Mouse (Mus musculus): ENCODE measurements at regions not wholly inside any gene's neighbourhood (a gene's known extent, or its start where the extent isn't known, plus 50 kb on each side); places are given as distances from the start of the nearest gene placed in this dataset.

DNA sequence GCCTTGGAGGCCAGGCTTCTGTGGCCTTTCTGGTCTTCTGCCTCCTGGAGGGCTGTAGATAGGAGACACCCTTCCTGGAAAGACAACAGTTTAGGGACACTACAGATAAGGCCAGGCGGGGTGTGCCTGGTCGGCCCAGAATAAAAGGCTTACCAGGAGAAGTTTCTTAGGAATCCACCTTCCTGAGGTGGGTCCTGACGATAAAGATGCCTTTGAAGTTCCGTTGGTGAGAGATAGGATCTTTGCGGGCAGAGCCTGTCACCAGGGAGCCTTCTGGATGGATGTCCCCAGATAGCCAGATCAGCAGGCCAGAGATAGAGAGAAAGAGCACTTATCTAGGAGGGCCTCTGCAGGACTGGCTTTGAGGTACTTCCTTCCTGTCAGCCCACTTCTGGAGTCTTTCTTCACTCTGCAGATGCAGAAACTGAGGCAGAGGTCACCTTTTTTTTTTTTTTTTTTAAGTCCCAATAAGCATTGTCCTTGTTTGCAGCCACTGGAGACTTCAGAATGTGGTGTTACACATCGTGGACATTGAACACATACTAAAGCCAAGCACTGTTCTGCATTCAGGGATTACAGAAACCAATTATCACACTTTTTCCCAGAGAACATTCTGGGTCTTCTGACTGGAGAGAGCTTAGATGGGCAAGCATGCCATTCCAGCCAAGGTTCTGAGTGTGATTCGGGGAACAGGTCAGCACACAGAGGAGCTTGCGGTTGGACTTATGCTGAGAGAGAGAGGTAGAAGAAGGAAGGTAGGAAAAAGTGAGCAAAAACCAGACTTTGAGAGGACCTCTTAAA lies 1236.3 kb upstream of the A1bg start:
- no peaks in the 10 kb centered on the region for H3K36me3 ChIP-seq
- no peak overlapping the region for H3K4me3 ChIP-seq
- no peaks in the 10 kb centered on the region for H3K9me3 ChIP-seq (replicated peaks)
- no peaks in the 10 kb centered on the region for H3K4me1 ChIP-seq
- WGBS, result 70% methylated on average over 8 of the region's 8 CpGs
- no peak for DNase-seq (ENCODE audit: low spot score)
- H3K27me3 ChIP-seq (ENCODE audit: low read depth, poor library complexity, severe bottlenecking), result no peaks in the 10 kb centered on the region
- H3K27ac ChIP-seq, result no peak overlapping the region

DNA sequence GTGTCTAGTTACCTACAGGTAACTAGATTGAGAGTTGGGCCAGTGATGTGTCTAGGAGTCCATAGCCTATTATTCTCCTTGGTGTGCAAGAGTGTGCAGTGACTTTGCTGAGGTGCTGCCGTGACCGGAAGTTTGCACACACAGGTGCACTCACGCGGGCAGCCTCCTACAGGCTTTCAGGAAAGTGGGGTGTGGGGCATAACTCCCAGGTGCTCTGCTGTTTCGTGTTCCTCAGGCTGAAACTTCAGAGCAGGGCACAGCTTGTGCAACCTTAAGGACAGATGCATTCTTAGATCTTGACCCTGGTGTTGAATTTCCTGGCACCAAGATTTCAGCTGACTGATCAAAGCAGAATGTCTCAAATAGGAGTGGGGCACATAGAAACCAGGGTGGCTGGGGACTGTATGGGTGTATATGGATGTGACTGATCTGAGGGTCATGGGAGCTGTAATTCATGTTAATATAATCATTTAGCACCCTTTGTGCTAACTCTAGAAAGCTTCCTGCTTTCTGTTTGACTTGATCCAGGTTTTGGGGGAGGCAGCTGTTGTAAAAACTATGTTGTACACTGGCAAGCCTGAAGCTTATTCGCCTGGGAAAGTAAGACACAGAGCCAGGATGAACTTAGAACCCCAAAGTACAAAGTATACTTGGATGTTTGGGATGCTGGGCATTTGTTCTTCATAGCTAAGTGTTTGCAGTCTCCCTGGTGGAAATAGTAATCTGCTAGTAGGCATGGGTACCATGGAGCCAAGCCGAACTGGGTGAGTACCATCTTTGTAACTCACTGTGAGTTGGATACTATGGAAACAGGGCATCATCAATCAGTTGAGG lies 1234.6 kb upstream of the A1bg start:
- no peak for DNase-seq (ENCODE audit: low spot score)
- H3K4me1 ChIP-seq, result no peaks in the 10 kb centered on the region
- H3K4me3 ChIP-seq, result no peak overlapping the region
- 0 out of 2 replicates have a peak overlapping the region, but pooled peaks have one; percentile 26 for H3K27ac ChIP-seq
- H3K9me3 ChIP-seq (replicated peaks), result no peaks in the 10 kb centered on the region
- 93% methylated on average over 7 of the region's 7 CpGs for WGBS
- no peaks in the 10 kb centered on the region for H3K36me3 ChIP-seq
- H3K27me3 ChIP-seq (ENCODE audit: low read depth, poor library complexity, severe bottlenecking), result no peaks in the 10 kb centered on the region

GRCm38 (mm10) chr15:62153222-62153621 lies 1230.4 kb upstream of the A1bg start:
- H3K27me3 ChIP-seq (ENCODE audit: low read depth, poor library complexity, severe bottlenecking), result no peaks in the 10 kb centered on the region
- no peaks in the 10 kb centered on the region for H3K36me3 ChIP-seq
- H3K27ac ChIP-seq, result no peak overlapping the region
- no peak overlapping the region for H3K4me3 ChIP-seq
- no peaks in the 10 kb centered on the region for H3K9me3 ChIP-seq (replicated peaks)
- WGBS, result 78% methylated on average over 9 of the region's 9 CpGs
- no peaks in the 10 kb centered on the region for H3K4me1 ChIP-seq
- DNase-seq (ENCODE audit: low spot score), result no peak

DNA sequence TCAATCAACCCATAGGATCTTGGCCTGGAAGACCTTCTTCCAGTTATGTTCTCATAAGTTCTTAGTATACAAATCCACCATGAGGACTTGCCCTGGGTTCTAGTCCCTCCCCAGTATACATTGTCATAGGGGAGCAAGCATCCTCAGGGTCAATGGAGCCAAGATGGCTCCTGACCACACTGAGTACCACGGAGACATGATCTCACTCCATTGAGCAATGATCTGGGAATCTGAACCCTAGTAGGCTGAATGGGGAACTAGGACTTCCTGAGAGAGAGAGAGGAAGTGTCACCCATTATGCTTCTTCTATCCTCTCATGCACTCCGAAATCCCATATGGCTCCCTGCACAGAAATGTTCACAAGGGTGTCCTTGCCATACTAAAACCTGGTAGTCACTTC lies 1229.3 kb upstream of the A1bg start:
- Histone ChIP-seq H3K4me3 (no peak overlapping the region), H3K27ac (no peak overlapping the region), H3K9me3 (replicated peaks) (no peaks in the 10 kb centered on the region), H3K4me1 (peaks cover 8% of the 10 kb centered on the region), H3K27me3 (ENCODE audit: low read depth, poor library complexity, severe bottlenecking) (no peaks in the 10 kb centered on the region), H3K36me3 (no peaks in the 10 kb centered on the region)
- 94% methylated on average over 2 of the region's 2 CpGs for WGBS
- no peak for DNase-seq (ENCODE audit: low spot score)

- H3K27me3 ChIP-seq (ENCODE audit: low read depth, poor library complexity, severe bottlenecking), result no peaks in the 10 kb centered on the region
- WGBS, result 88% methylated on average over 3 of the region's 3 CpGs
- no peak overlapping the region for H3K27ac ChIP-seq
- no peaks in the 10 kb centered on the region for H3K36me3 ChIP-seq
- H3K4me1 ChIP-seq, result peaks cover 8% of the 10 kb centered on the region
- DNase-seq (ENCODE audit: low spot score), result no peak
- H3K9me3 ChIP-seq (replicated peaks), result no peaks in the 10 kb centered on the region
- H3K4me3 ChIP-seq, result no peak overlapping the region
Observed at GRCm38 (mm10) chr15:62151690-62152089, 1228.9 kb upstream of the A1bg start.

DNA sequence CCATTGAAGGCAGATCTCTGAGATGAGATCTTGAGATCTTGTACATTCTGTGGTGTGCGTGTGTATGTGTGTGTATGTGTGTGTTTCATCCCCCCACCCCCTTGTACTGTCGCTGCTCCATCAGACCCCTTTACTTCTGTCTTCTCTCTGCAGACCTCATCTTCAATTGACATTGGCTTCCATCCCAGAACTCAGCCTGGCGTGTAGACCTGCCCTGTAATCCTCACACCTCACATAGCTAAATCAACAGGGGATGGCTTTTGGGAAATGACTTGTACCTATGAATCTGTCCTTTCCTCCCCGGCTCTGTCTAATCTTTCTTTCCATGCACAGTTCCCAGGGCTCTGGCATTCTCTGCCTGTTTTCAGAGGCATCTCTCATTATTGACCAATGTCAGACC lies 1227.5 kb upstream of the A1bg start:
- no peaks in the 10 kb centered on the region for H3K36me3 ChIP-seq
- H3K4me1 ChIP-seq, result peaks cover 8% of the 10 kb centered on the region
- H3K9me3 ChIP-seq (replicated peaks), result no peaks in the 10 kb centered on the region
- H3K27ac ChIP-seq, result no peak overlapping the region
- no peak overlapping the region for H3K4me3 ChIP-seq
- H3K27me3 ChIP-seq (ENCODE audit: low read depth, poor library complexity, severe bottlenecking), result no peaks in the 10 kb centered on the region
- 97% methylated on average over 4 of the region's 4 CpGs for WGBS
- DNase-seq (ENCODE audit: low spot score), result no peak

- no peak overlapping the region; the same call in 1 of the 2 replicates for H3K27ac ChIP-seq
- DNase-seq (ENCODE audit: low spot score), result no peak
- H3K27me3 ChIP-seq (ENCODE audit: low read depth, poor library complexity, severe bottlenecking), result no peaks in the 10 kb centered on the region
- H3K36me3 ChIP-seq, result no peaks in the 10 kb centered on the region
- H3K9me3 ChIP-seq (replicated peaks), result no peaks in the 10 kb centered on the region
- H3K4me3 ChIP-seq, result no peak overlapping the region
- H3K4me1 ChIP-seq, result peaks cover 8% of the 10 kb centered on the region
- WGBS, result 90% methylated on average over 10 of the region's 10 CpGs
Observed at GRCm38 (mm10) chr15:62148680-62149237, 1225.9 kb upstream of the A1bg start.

DNA sequence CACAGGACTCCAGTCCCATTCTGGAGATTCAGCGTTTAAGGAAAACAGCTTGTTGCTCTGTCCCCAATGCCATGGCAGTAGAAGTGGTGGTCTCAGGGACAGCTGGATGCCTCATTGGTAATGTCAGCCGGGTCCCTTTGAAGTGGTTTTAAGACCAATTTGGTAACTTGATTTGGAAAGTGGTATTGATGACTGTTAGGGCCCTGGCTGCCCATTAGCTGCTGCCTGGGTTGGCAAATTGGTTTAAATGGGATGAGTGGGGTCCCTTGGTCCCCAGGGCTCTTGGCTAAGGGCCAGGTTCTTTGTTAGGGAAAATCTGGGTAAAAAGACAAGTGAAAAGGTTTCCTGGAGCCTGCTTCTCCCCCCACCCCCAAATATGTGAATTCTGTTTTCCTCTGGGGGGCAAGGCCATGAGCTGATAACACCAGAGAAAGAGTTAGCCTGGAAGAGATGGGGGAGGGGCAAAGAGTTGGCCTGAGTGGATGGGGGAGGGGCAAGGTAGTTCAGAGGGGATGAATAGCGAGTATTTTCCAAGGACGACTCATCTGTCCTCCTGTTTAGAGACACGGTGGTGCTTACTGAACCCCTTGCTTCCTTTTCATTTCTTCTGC lies 1224.6 kb upstream of the A1bg start:
- Histone ChIP-seq H3K36me3 (no peaks in the 10 kb centered on the region), H3K4me3 (no peak overlapping the region), H3K27me3 (ENCODE audit: low read depth, poor library complexity, severe bottlenecking) (no peaks in the 10 kb centered on the region), H3K9me3 (replicated peaks) (no peaks in the 10 kb centered on the region), H3K4me1 (peaks cover 8% of the 10 kb centered on the region), H3K27ac (peak overlapping the region; percentile 6; the same call in 1 of the 2 replicates)
- DNase-seq (ENCODE audit: low spot score), result no peak
- 28% methylated on average over 5 of the region's 5 CpGs for WGBS

DNA sequence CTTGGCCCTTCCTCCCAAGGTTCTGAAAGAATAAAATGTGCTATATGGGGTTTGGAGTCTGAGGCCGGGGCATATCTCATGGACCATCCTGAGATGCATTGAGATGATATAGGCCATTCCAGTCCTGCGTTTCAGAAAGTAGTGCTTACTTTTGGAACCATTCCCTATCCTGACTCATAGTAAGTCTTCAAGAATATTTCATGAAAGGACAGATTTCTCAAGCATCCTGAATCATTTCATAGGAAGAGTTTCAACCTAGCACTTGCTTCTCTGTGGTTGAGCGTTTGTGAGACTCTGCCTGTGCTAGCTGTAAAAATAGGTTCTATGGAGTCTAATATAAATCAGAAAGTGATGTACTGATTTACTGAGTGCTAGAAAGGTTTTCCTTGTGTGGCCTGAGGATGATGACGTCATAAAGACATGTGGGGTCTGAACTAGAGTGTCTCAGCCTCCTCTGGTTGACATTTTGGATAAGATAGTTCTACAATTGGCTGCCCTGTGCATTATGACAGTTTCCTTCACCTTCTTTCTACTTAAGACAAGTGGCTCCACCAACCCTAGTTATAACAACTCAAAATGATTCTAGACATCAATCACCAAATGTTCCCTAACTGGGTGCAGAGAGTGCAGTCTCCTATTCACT lies 1223.0 kb upstream of the A1bg start:
- no peaks in the 10 kb centered on the region for H3K36me3 ChIP-seq

DNA sequence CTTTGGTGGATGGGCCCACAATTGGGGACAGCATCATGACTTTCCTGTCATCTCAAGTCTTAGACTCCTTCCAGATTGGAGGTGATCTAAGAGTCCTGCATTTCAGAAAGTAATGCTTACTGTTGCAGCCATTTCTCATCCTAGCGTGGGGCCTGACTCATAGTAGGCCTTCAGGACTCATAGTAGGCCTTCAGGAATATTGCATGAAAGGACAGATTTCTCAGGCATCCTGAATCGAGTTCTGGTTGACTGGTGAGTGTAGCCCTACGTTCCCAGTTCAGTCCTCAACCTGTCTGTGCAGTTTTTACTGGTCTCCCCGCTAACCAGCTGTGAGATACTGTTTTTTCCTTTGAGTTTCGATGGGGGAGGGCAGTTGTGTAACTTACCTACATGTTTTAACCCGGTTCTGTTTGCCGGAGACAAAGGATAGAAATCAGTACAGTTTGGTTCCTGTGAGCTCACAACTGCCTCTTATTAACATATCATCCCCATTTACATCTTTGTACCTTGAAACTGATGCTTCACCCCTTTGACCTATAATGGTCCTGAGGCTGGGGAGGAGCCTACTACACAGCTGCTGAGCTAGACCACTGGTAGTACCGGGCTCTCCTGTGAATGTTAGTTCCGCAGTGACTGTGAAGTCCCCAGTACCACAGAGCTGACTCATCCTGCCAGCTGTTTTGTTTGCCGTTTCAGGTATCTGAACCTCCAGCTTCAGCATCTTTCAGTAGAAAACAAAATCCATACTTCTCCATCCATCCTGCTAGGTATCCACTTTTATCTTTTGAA lies 1222.2 kb upstream of the A1bg start:
- DNase-seq (ENCODE audit: low spot score), result no peak
- H3K36me3 ChIP-seq, result no peaks in the 10 kb centered on the region
- H3K27ac ChIP-seq, result no peak overlapping the region
- H3K4me1 ChIP-seq, result peaks cover 8% of the 10 kb centered on the region
- H3K27me3 ChIP-seq (ENCODE audit: low read depth, poor library complexity, severe bottlenecking), result no peaks in the 10 kb centered on the region
- no peak overlapping the region for H3K4me3 ChIP-seq
- H3K9me3 ChIP-seq (replicated peaks), result no peaks in the 10 kb centered on the region
- WGBS, result 93% methylated on average over 10 of the region's 10 CpGs

More for the DNA sequence above, 1223.0 kb upstream of the A1bg start:
- Histone ChIP-seq H3K9me3 (replicated peaks) (no peaks in the 10 kb centered on the region), H3K27me3 (ENCODE audit: low read depth, poor library complexity, severe bottlenecking) (no peaks in the 10 kb centered on the region), H3K4me3 (no peak overlapping the region), H3K4me1 (peaks cover 8% of the 10 kb centered on the region), H3K27ac (no peak overlapping the region)
- no peak for DNase-seq (ENCODE audit: low spot score)
- WGBS, result 94% methylated on average over 4 of the region's 4 CpGs

- Histone ChIP-seq H3K27ac (no peak overlapping the region), H3K27me3 (ENCODE audit: low read depth, poor library complexity, severe bottlenecking) (no peaks in the 10 kb centered on the region), H3K4me3 (no peak overlapping the region), H3K9me3 (replicated peaks) (no peaks in the 10 kb centered on the region), H3K36me3 (no peaks in the 10 kb centered on the region), H3K4me1 (peaks cover 16% of the 10 kb centered on the region)
- DNase-seq (ENCODE audit: low spot score), result no peak
- 74% methylated on average over 4 of the region's 4 CpGs for WGBS
Observed at GRCm38 (mm10) chr15:62139859-62140258, 1217.0 kb upstream of the A1bg start.

GRCm38 (mm10) chr15:62139192-62139591 lies 1216.4 kb upstream of the A1bg start:
- no peaks in the 10 kb centered on the region for H3K9me3 ChIP-seq (replicated peaks)

More at GRCm38 (mm10) chr15:62139192-62139591, 1216.4 kb upstream of the A1bg start:
- DNase-seq (ENCODE audit: low spot score), result no peak
- 43% methylated on average over 5 of the region's 5 CpGs for WGBS
- H3K27me3 ChIP-seq (ENCODE audit: low read depth, poor library complexity, severe bottlenecking), result no peaks in the 10 kb centered on the region
- no peaks in the 10 kb centered on the region for H3K36me3 ChIP-seq
- H3K4me3 ChIP-seq, result no peak overlapping the region
- H3K27ac ChIP-seq, result peak overlapping the region; percentile 43
- H3K4me1 ChIP-seq, result peaks cover 17% of the 10 kb centered on the region

Measured in limb, embryonic 10.5 days (tissue).